Mouse (Mus musculus) heart, adult 2 months (tissue): ENCODE data around the gene Unc5b. TPM values are rescaled to one million over a fixed set of nuclear protein-coding genes. Genes with fewer than 3 reads are reported as not detected.
A peak's percentile ranks its signal among the peaks of the same experiment; 100 is the strongest.

ENCODE experiments used
- DNase-seq, 2 experiments: peaks; one replicate each; pipeline ENCODE4 v3.0.0; 2021
- H3K27ac ChIP-seq: fragments of 200-600 bp; 2 replicates; pipeline ENCODE4 v1.8.1; 2022
- H3K27me3 ChIP-seq: fragments of 200-500 bp; 2 replicates; pipeline ENCODE4 v1.6.1; 2012; ENCODE audit warnings: mild to moderate bottlenecking, low read length, inconsistent platforms, mixed read lengths; ENCODE audit not compliant: control insufficient read depth, insufficient read depth
- H3K36me3 ChIP-seq: fragments of 200-500 bp; 2 replicates; pipeline ENCODE4 v1.6.1; 2012; ENCODE audit warnings: low read length, inconsistent platforms; ENCODE audit not compliant: control insufficient read depth, insufficient read depth
- H3K4me1 ChIP-seq: fragments of 200-500 bp; 2 replicates; pipeline ENCODE4 v1.6.1; 2011; ENCODE audit warnings: low read length; ENCODE audit not compliant: control insufficient read depth, insufficient read depth
- H3K4me3 ChIP-seq: fragments of 200-600 bp; 2 replicates; pipeline ENCODE4 v1.8.1; 2022
- H3K79me2 ChIP-seq: fragments of 200-500 bp; replicated peaks from 2 replicates; pipeline ENCODE4 v1.6.1; 2012; ENCODE audit warnings: mild to moderate bottlenecking, inconsistent platforms, low read length, moderate library complexity, mixed read lengths; ENCODE audit not compliant: control insufficient read depth, insufficient read depth
- H3K9ac ChIP-seq: fragments of 200-500 bp; 2 replicates; pipeline ENCODE4 v1.6.1; 2012; ENCODE audit warnings: low read depth, mild to moderate bottlenecking, control low read depth, inconsistent platforms, low read length, mixed read lengths
- CTCF ChIP-seq: fragments of 200-600 bp; IDR thresholded peaks from 2 replicates; pipeline ENCODE4 v1.8.1; 2022; ENCODE audit warnings: antibody characterized with exemption, mild to moderate bottlenecking, moderate library complexity
- EP300 ChIP-seq: fragments of 200-500 bp; IDR thresholded peaks from 2 replicates; pipeline ENCODE4 v1.6.1; 2011; ENCODE audit warnings: low read depth, low read length, control low read depth; ENCODE audit not compliant: insufficient read depth
- POLR2A ChIP-seq: fragments of 200-500 bp; IDR thresholded peaks from 2 replicates; pipeline ENCODE4 v1.6.1; 2011; ENCODE audit warnings: mild to moderate bottlenecking, low read depth, low read length, control low read depth; ENCODE audit not compliant: insufficient read depth
- WGBS: fragments of 180-500 bp; shearing (Covaris S2); methylation state at CpG from one replicate; pipeline ENCODE4 v1.1.7; 2018; 5-methylcytosine and 5-hydroxymethylcytosine counted together
- intact Hi-C: fragments of 180-260 bp; cut with DNase I; formaldehyde crosslinking; loops from one replicate; pipeline ENCODE4 v1.15.1; 2025
- polyA plus RNA-seq: library from polyadenylated mRNA; depleted of rRNA; stranded (reverse); fragments of >200 nt; gene quantifications from 2 replicates; pipeline ENCODE4 v1.2.3, GENCODE M21; 2012
- total RNA-seq, 2 experiments: library from RNA; stranded (reverse); gene quantifications; 2 replicates each; pipeline ENCODE4 v1.2.3; 2021

Gene Unc5b
- total and polyA plus RNA-seq, 3 experiments, result 11.0 to 12.6 (median 12.2) TPM

DNA sequence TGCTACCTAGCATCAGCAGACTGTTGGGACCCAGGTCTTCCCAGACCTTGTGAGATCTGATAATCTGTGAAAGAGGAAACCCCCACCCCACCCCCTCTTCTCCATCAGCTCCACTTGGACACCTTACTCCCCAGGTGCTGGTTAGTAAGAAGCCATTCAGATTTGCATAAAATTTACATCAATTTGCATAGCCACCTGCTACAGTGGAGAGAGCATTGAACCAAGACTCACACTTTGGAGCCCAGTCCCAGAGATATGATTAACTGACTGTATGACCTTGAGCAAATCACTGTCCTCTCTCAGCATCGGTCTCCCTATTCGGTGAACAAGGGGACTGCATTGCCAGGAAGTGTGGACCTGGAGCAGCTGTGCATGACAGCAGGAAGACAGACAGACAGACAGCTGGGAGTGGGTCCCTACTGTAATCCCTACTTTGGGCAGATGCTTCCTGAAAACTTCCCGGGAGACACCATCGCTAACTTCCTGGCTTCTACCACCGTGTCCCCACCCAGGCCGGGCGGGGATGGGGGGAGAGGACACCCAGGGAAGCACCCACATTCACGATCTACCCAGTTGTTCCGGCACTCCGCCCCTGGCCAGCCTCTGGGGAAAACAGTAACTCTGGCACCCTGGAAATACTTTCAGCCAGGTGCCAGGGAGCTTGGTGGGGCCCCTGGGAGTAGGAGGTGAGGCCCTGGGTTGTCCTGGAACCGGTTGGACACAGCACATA lies 30.0 kb downstream of the Unc5b start:
- Histone ChIP-seq H3K36me3 (no peaks in the 10 kb centered on the region), H3K79me2 (no peaks in the 10 kb centered on the region), H3K27me3 (no peaks in the 10 kb centered on the region), H3K27ac (peak overlapping the region; percentile 67), H3K4me1 (peaks cover 33% of the 10 kb centered on the region), H3K9ac (no peak overlapping the region), H3K4me3 (no peak overlapping the region)
- no peak for DNase-seq
- no peak for TF ChIP-seq CTCF
- no peak for TF ChIP-seq EP300
- TF ChIP-seq POLR2A, result no peak
- 19% methylated on average over 11 of the region's 11 CpGs for WGBS
- intact Hi-C loops, result no loop called here

DNA sequence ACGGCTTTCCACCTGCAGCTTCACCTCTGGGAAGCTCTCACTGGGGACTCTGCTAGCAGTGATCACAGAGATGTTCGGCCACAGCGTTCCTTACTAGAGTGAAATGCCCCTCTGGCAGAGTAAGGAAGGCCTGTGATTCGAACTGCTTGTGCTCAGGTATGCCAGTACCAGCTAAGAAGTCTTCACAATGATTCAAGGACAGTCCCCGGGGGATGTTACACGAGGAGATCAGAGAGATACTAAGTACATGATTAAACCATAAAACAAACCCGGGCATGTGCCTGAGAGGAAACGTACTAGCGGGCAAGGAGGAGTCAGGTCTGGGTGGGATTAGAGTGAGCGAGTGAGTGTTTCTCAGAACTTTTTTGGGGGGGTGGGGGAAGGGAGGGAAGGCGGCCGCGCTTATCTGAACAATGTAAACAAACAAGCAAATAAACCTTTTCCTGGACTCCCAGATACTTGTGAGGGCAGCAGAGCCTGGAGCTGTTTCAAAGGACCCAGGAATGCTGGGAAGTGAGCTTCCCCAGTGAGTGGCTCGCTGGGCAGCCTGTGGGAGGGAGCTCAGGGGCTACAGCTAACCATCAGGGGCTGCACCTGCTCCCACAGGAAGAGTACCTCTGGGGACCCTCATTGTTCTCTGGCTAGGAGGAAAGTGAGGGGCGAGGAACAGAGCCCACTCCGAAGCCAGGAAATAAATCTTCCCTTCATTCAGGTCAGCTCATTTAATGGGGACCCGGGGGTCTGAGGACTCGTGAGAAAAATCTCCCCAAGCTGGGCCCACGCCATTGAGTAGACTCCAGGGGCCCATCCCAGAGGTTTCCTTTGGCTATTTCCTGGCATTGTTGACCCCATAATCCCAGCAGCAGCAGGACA lies 30.9 kb downstream of the Unc5b start:
- H3K4me3 ChIP-seq, result no peak overlapping the region
- H3K79me2 ChIP-seq, result no peaks in the 10 kb centered on the region
- intact Hi-C loops, result no loop called here
- no peaks in the 10 kb centered on the region for H3K27me3 ChIP-seq
- peaks cover 28% of the 10 kb centered on the region for H3K4me1 ChIP-seq
- no peak overlapping the region for H3K9ac ChIP-seq
- no peak for TF ChIP-seq POLR2A
- no peak for TF ChIP-seq EP300
- DNase-seq, result peak in 1 of 2 experiments; percentile 23
- no peaks in the 10 kb centered on the region for H3K36me3 ChIP-seq
- H3K27ac ChIP-seq, result peak overlapping the region; percentile 67
- 36% methylated on average over 19 of the region's 19 CpGs for whole genome bisulfite sequencing

DNA sequence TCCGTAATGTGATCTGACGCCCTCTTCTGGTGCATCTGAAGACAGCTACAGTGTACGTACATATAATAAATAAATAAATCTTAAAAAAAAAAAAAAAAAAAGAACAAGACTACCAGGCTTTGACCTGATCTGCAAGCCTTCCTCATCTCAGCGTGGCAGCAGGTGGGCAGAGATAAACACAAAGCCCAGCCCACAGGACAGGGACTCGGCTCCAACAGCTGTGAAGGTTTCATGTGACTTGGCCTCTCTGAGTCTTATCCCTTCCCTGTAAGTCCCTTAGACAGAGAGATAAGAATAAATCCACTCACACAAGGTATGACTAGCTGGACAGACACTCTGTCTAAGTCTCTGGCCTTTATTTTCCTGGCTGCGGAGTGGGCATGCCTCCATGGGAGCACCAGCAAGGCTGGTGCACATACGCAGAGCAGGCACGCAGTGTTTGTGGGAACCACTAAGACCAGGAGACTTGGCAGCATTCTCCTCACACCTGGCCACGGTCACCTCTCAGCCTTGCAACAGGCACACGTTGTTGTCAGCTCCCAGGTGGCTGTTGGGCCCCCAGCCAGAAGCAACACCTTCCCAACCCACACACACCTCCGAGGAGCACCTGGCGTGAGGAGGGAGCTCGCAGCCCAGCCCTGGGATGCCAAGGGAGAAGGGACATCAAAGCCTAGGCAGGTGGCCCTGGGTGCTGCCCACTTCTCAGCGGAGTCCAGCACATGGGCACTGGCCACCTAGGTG lies 33.5 kb downstream of the Unc5b start:
- no peak for DNase-seq
- Histone ChIP-seq H3K27ac (no peak overlapping the region), H3K79me2 (no peaks in the 10 kb centered on the region), H3K4me1 (peaks cover 24% of the 10 kb centered on the region), H3K36me3 (no peaks in the 10 kb centered on the region), H3K9ac (no peak overlapping the region), H3K27me3 (no peaks in the 10 kb centered on the region), H3K4me3 (no peak overlapping the region)
- intact Hi-C loops, result no loop called here
- TF ChIP-seq POLR2A, result no peak
- no peak for TF ChIP-seq CTCF
- no peak for TF ChIP-seq EP300
- WGBS, result 83% methylated on average over 14 of the region's 14 CpGs

DNA sequence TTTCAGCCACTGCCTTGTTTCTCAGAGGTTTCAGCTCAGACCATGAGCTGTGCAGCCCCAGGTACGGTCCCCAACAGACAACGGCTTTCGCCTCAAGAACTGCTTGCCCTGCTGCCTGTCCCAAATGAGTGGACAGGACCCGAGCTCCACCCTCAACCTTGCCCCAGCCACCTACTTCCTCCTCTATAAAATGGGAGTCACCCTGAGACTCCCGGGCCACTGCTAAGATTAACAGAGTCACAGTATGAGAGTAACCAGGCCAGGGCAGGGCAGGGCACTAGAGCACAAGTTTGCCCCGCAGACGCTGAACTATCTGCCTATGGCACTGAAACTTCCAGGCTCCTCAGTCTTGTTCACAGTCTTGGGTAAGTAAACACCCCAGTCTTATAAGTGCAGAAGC lies 34.9 kb downstream of the Unc5b start:
- WGBS, result 62% methylated on average over 7 of the region's 7 CpGs
- H3K27ac ChIP-seq, result peak overlapping the region; percentile 43
- H3K36me3 ChIP-seq, result no peaks in the 10 kb centered on the region
- H3K9ac ChIP-seq, result no peak overlapping the region
- TF ChIP-seq CTCF (no peak), EP300 (no peak), POLR2A (no peak)
- H3K79me2 ChIP-seq, result no peaks in the 10 kb centered on the region
- peaks cover 25% of the 10 kb centered on the region for H3K4me1 ChIP-seq
- H3K4me3 ChIP-seq, result no peak overlapping the region
- intact Hi-C loops, result no loop called here
- H3K27me3 ChIP-seq, result no peaks in the 10 kb centered on the region
- DNase-seq, result no peak

DNA sequence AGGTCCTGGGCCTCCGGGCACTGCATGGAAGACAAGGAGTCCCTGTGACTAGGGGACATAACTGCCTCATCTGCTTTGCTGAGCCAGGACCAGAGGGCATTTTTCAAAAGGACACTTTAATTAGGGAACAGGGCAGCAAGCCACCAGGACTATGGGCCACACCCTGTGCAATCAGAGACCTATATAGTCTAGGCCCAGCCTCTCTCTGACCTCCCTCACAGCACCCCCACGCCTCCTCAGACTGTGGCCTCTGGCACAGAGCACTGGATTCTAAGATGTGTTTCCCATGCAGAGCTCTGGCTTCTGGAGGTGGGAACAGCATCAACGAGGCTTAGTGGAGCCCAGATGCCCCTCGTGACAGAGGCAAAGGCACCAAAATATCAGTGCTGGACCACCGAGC lies 35.4 kb downstream of the Unc5b start:
- peaks cover 23% of the 10 kb centered on the region for H3K4me1 ChIP-seq
- H3K4me3 ChIP-seq, result no peak overlapping the region
- no peak for DNase-seq
- 49% methylated on average over 5 of the region's 5 CpGs for WGBS
- intact Hi-C loops, result no loop called here
- no peaks in the 10 kb centered on the region for H3K27me3 ChIP-seq
- no peak overlapping the region for H3K9ac ChIP-seq
- H3K79me2 ChIP-seq, result no peaks in the 10 kb centered on the region
- H3K27ac ChIP-seq, result peak overlapping the region; percentile 43
- H3K36me3 ChIP-seq, result no peaks in the 10 kb centered on the region
- TF ChIP-seq EP300 (no peak), POLR2A (no peak), CTCF (no peak)

DNA sequence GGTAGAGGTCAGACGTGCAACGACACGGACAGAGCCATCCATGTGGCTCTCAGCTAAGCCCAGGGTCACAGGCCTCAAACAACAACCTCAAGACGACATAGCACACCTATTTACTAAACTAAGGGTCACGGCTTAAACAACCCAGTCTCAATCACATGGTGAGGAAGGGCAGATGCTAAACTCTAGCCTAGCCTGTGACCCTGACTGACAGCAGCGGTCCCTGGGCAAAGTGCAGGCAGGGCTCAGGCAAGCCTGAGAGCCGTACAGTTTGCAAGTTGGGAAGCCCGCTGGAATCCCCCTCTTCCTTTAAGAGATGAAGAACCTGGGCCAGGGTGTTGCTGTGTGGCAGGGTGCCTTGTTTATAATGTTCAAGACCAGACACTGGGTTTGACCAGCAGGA lies 36.6 kb downstream of the Unc5b start:
- H3K9ac ChIP-seq, result no peak overlapping the region
- H3K79me2 ChIP-seq, result no peaks in the 10 kb centered on the region
- intact Hi-C loops, result no loop called here
- H3K27ac ChIP-seq, result no peak overlapping the region; the same call in 1 of the 2 replicates
- 84% methylated on average over 8 of the region's 8 CpGs for WGBS
- no peak overlapping the region for H3K4me3 ChIP-seq
- H3K4me1 ChIP-seq, result peaks cover 21% of the 10 kb centered on the region
- DNase-seq, result no peak
- no peaks in the 10 kb centered on the region for H3K27me3 ChIP-seq
- TF ChIP-seq EP300 (no peak), CTCF (no peak), POLR2A (no peak)
- H3K36me3 ChIP-seq, result no peaks in the 10 kb centered on the region
